Mouse (Mus musculus) forebrain, embryonic 15.5 days (tissue): ENCODE results near the gene Clip2. TPM values are rescaled to one million over a fixed set of nuclear protein-coding genes. Genes with fewer than 3 reads are reported as not detected.
A peak's percentile ranks its signal among the peaks of the same experiment; 100 is the strongest.

Experiments used
- ATAC-seq: fragments of 200-750 bp; cut with Nextera tagmentation; replicated peaks from 2 replicates; pipeline ENCODE4 v1.8.0; 2017; ENCODE audit warnings: mild to moderate bottlenecking, moderate TSS enrichment, moderate library complexity
- H3K27ac ChIP-seq: fragments of 300-500 bp; sonication (generic); replicated peaks from 2 replicates; pipeline ENCODE4 v1.5.1; 2015; ENCODE audit warnings: mild to moderate bottlenecking, inconsistent platforms
- H3K27me3 ChIP-seq: fragments of 300-500 bp; sonication (generic); 2 replicates; pipeline ENCODE4 v1.6.1; 2015; ENCODE audit warnings: inconsistent platforms
- H3K36me3 ChIP-seq: fragments of 300-500 bp; sonication (generic); 2 replicates; pipeline ENCODE4 v1.6.1; 2015; ENCODE audit warnings: mild to moderate bottlenecking, inconsistent platforms
- H3K4me1 ChIP-seq: fragments of 300-500 bp; sonication (generic); 2 replicates; pipeline ENCODE4 v1.6.1; 2015; ENCODE audit warnings: inconsistent platforms
- H3K4me2 ChIP-seq: fragments of 300-500 bp; sonication (generic); replicated peaks from 2 replicates; pipeline ENCODE4 v1.6.1; 2015; ENCODE audit warnings: mild to moderate bottlenecking, inconsistent platforms
- H3K4me3 ChIP-seq: fragments of 300-500 bp; sonication (generic); 2 replicates; pipeline ENCODE4 v1.5.1; 2015; ENCODE audit warnings: mild to moderate bottlenecking, inconsistent platforms
- H3K9ac ChIP-seq: fragments of 300-500 bp; sonication (generic); replicated peaks from 2 replicates; pipeline ENCODE4 v1.6.1; 2015; ENCODE audit warnings: mild to moderate bottlenecking, inconsistent platforms
- H3K9me3 ChIP-seq: fragments of 300-500 bp; sonication (generic); 2 replicates; pipeline ENCODE4 v1.6.1; 2016; ENCODE audit warnings: inconsistent platforms
- WGBS: fragments of 180-500 bp; shearing (Covaris S2); methylation state at CpG from one replicate; pipeline ENCODE4 v1.1.7; 2015; ENCODE audit warnings: mixed read lengths; 5-methylcytosine and 5-hydroxymethylcytosine counted together
- polyA plus RNA-seq: library from polyadenylated mRNA; unstranded; fragments of >200 nt; fragmentation: Nextera tagmentation; extraction: Ambion mirVana; gene quantifications from 2 replicates; pipeline ENCODE4 v1.2.1, GENCODE M21; 2015

Clip2 gene
- polyA plus RNA-seq, 1 experiment from 2014 or later = 14.7 TPM

- Histone ChIP-seq H3K4me2 (no peak within 1 kb of the TSS), H3K27ac (no peak within 1 kb of the TSS), H3K4me1 (peaks cover 16% of the 10 kb centered on the region), H3K36me3 (no peaks in the 10 kb centered on the region), H3K27me3 (no peaks in the 10 kb centered on the region), H3K9me3 (no peaks in the 10 kb centered on the region), H3K4me3 (no peak within 1 kb of the TSS), H3K9ac (no peak within 1 kb of the TSS)
- 89% methylated on average over 7 of the region's 7 CpGs for WGBS
- no peak for ATAC-seq
These were observed 7.8 kb upstream of the Clip2 start, which contains the start of gene Syna for GRCm38 (mm10) chr5:134560071-134560449. Gene Syna, minus strand, starts transcription at chr5:134560171.

- no peak overlapping the region for H3K9ac ChIP-seq
- no peaks in the 10 kb centered on the region for H3K9me3 ChIP-seq
- peaks cover 29% of the 10 kb centered on the region for H3K4me1 ChIP-seq
- H3K4me2 ChIP-seq = 0 out of 2 replicates have a peak overlapping the region, but pooled peaks have one; percentile 19
- no peak overlapping the region for H3K4me3 ChIP-seq
- H3K27ac ChIP-seq = 0 out of 2 replicates have a peak overlapping the region, but pooled peaks have one; percentile 2
- no peak for ATAC-seq
- no peaks in the 10 kb centered on the region for H3K27me3 ChIP-seq
- no peaks in the 10 kb centered on the region for H3K36me3 ChIP-seq
- WGBS = 14% methylated on average over 20 of the region's 20 CpGs
These were observed 3.4 kb upstream of the Clip2 start for GRCm38 (mm10) chr5:134555463-134556164.

- no peak overlapping the region for H3K4me2 ChIP-seq
- WGBS = 85% methylated on average over 5 of the region's 5 CpGs
- no peak for ATAC-seq
These were observed 1.8 kb upstream of the Clip2 start for GRCm38 (mm10) chr5:134553951-134554546.

GRCm38 (mm10) chr5:134551233-134552109 lies 763 bp downstream of the Clip2 start:
- Histone ChIP-seq H3K4me1 (peaks cover 68% of the 10 kb centered on the region), H3K9ac (peak overlapping the region; percentile 93), H3K4me2 (peak overlapping the region; percentile 86), H3K27ac (peak overlapping the region; percentile 99), H3K36me3 (no peaks in the 10 kb centered on the region), H3K4me3 (peak overlapping the region; percentile 87), H3K9me3 (no peaks in the 10 kb centered on the region), H3K27me3 (no peaks in the 10 kb centered on the region)
- peak; percentile 41 for ATAC-seq
- under 1% methylated on average over 52 of the region's 52 CpGs for whole genome bisulfite sequencing

More at GRCm38 (mm10) chr5:134553951-134554546, 1.8 kb upstream of the Clip2 start:
- no peak overlapping the region for H3K27ac ChIP-seq
- H3K9me3 ChIP-seq = no peaks in the 10 kb centered on the region
- H3K9ac ChIP-seq = no peak overlapping the region
- H3K27me3 ChIP-seq = no peaks in the 10 kb centered on the region
- H3K4me1 ChIP-seq = peaks cover 43% of the 10 kb centered on the region
- no peaks in the 10 kb centered on the region for H3K36me3 ChIP-seq
- H3K4me3 ChIP-seq = no peak overlapping the region

GRCm38 (mm10) chr5:134550836-134551232 lies 1.4 kb downstream of the Clip2 start:
- peak; percentile 11 for ATAC-seq
- Histone ChIP-seq H3K4me1 (peaks cover 69% of the 10 kb centered on the region), H3K9me3 (no peaks in the 10 kb centered on the region), H3K36me3 (no peaks in the 10 kb centered on the region), H3K27me3 (no peaks in the 10 kb centered on the region), H3K4me3 (peak overlapping the region; percentile 87), H3K9ac (peak overlapping the region; percentile 93), H3K4me2 (peak overlapping the region; percentile 86), H3K27ac (peak overlapping the region; percentile 99)
- 9% methylated on average over 6 of the region's 6 CpGs for WGBS

GRCm38 (mm10) chr5:134549640-134550168 lies 2.5 kb downstream of the Clip2 start:
- ATAC-seq = no peak
- H3K9ac ChIP-seq = no peak overlapping the region
- H3K36me3 ChIP-seq = no peaks in the 10 kb centered on the region
- H3K4me2 ChIP-seq = peak overlapping the region; percentile 86
- H3K9me3 ChIP-seq = no peaks in the 10 kb centered on the region
- H3K27me3 ChIP-seq = no peaks in the 10 kb centered on the region
- 92% methylated on average over 3 of the region's 3 CpGs for WGBS
- no peak overlapping the region for H3K27ac ChIP-seq
- 0 out of 2 replicates have a peak overlapping the region, but pooled peaks have one; percentile 87 for H3K4me3 ChIP-seq
- H3K4me1 ChIP-seq = peaks cover 67% of the 10 kb centered on the region

- peaks cover 71% of the 10 kb centered on the region for H3K4me1 ChIP-seq
- WGBS = 47% methylated on average over 5 of the region's 5 CpGs
- peak overlapping the region; percentile 0; the same call in 1 of the 2 replicates for H3K4me2 ChIP-seq
- no peak overlapping the region for H3K27ac ChIP-seq
- no peak for ATAC-seq
- H3K27me3 ChIP-seq = no peaks in the 10 kb centered on the region
- no peak overlapping the region for H3K4me3 ChIP-seq
- no peaks in the 10 kb centered on the region for H3K9me3 ChIP-seq
- H3K9ac ChIP-seq = no peak overlapping the region
- H3K36me3 ChIP-seq = 0 out of 2 replicates have a peak, but pooled peaks cover 3% of the 10 kb centered on the region
These were observed 3.9 kb downstream of the Clip2 start for GRCm38 (mm10) chr5:134548306-134548705.

- Histone ChIP-seq H3K4me1 (peaks cover 66% of the 10 kb centered on the region), H3K36me3 (0 out of 2 replicates have a peak, but pooled peaks cover 3% of the 10 kb centered on the region), H3K4me3 (no peak overlapping the region), H3K9me3 (no peaks in the 10 kb centered on the region), H3K9ac (no peak overlapping the region), H3K27ac (no peak overlapping the region), H3K27me3 (no peaks in the 10 kb centered on the region), H3K4me2 (no peak overlapping the region)
- ATAC-seq = no peak
- 87% methylated on average over 7 of the region's 7 CpGs for WGBS
These were observed 5.4 kb downstream of the Clip2 start for GRCm38 (mm10) chr5:134546790-134547189.

GRCm38 (mm10) chr5:134545242-134545629 lies 7.0 kb downstream of the Clip2 start:
- Histone ChIP-seq H3K9me3 (no peaks in the 10 kb centered on the region), H3K27me3 (no peaks in the 10 kb centered on the region), H3K9ac (no peak overlapping the region), H3K36me3 (0 out of 2 replicates have a peak, but pooled peaks cover 3% of the 10 kb centered on the region), H3K4me2 (no peak overlapping the region), H3K4me1 (peaks cover 65% of the 10 kb centered on the region), H3K4me3 (no peak overlapping the region), H3K27ac (no peak overlapping the region)
- 56% methylated on average over 3 of the region's 3 CpGs for WGBS
- ATAC-seq = no peak

- no peak for ATAC-seq
- no peak overlapping the region for H3K4me2 ChIP-seq
- peaks cover 65% of the 10 kb centered on the region for H3K4me1 ChIP-seq
- H3K27me3 ChIP-seq = no peaks in the 10 kb centered on the region
- peak overlapping the region; percentile 37; the same call in 1 of the 2 replicates for H3K27ac ChIP-seq
- 62% methylated on average over 19 of the region's 19 CpGs for WGBS
- H3K9me3 ChIP-seq = no peaks in the 10 kb centered on the region
- no peak overlapping the region for H3K4me3 ChIP-seq
- 0 out of 2 replicates have a peak, but pooled peaks cover 3% of the 10 kb centered on the region for H3K36me3 ChIP-seq
- no peak overlapping the region for H3K9ac ChIP-seq
These were observed 7.6 kb downstream of the Clip2 start for GRCm38 (mm10) chr5:134544516-134545241.

- no peak for ATAC-seq
- Histone ChIP-seq H3K9ac (no peak overlapping the region), H3K4me1 (peaks cover 40% of the 10 kb centered on the region), H3K4me2 (no peak overlapping the region), H3K27me3 (no peaks in the 10 kb centered on the region), H3K9me3 (no peaks in the 10 kb centered on the region), H3K4me3 (no peak overlapping the region), H3K27ac (no peak overlapping the region), H3K36me3 (peaks cover 10% of the 10 kb centered on the region)
- 45% methylated on average over 7 of the region's 7 CpGs for WGBS
These were observed 10.6 kb downstream of the Clip2 start for GRCm38 (mm10) chr5:134541640-134542039.
